Mouse (Mus musculus): ENCODE results near the gene Cdh18. TPM values are rescaled to one million over a fixed set of nuclear protein-coding genes. Genes with fewer than 3 reads are reported as not detected.

The Cdh18 gene
- polyA plus RNA-seq, 1 experiment: not detected

- Histone ChIP-seq H3K36me3 (replicated peaks; ENCODE audit: low read length) (no peaks in the 10 kb centered on the region), H3K27me3 (replicated peaks) (no peaks in the 10 kb centered on the region), H3K4me1 (no peaks in the 10 kb centered on the region), H3K9me3 (no peaks in the 10 kb centered on the region), H3K4me3 (replicated peaks) (no peak overlapping the region)
- no peak for TF ChIP-seq GATA1 (IDR thresholded peaks at IDR 0.05; ENCODE audit: borderline replicate concordance, low read length)
- TF ChIP-seq FLI1 (IDR thresholded peaks at IDR 0.05; ENCODE audit: low read length): no peak
Observed at GRCm38 (mm10) chr15:22898208-22898607, 349.4 kb downstream of the Cdh18 start.

- Histone ChIP-seq H3K4me3 (replicated peaks) (no peak overlapping the region), H3K36me3 (replicated peaks; ENCODE audit: low read length) (no peaks in the 10 kb centered on the region), H3K4me1 (no peaks in the 10 kb centered on the region), H3K27me3 (replicated peaks) (no peaks in the 10 kb centered on the region), H3K9me3 (peaks cover 3% of the 10 kb centered on the region; the same call in 1 of the 2 replicates)
- TF ChIP-seq GATA1 (IDR thresholded peaks at IDR 0.05; ENCODE audit: borderline replicate concordance, low read length) (no peak), FLI1 (IDR thresholded peaks at IDR 0.05; ENCODE audit: low read length) (no peak)
Observed at GRCm38 (mm10) chr15:22914444-22914843, 365.6 kb downstream of the Cdh18 start.

DNA sequence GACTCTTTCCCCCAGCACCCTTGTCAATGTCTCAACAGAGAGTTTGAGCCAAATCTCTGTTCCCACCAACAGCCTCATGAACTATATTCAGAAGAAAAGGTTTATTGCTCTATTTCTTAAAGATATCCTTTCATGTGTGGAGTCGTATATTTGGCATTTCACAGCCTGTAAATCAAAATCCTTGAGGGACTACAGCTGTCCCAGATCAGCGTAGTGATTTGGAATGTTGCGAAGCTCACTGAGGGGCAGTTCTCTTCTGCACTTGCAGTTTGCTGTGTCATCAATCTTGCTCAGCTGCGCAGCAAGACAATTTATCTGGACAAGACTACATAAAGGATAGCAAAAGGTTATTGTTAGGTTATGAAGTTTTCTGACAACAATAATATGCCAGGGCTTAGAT lies 385.5 kb downstream of the Cdh18 start:
- Histone ChIP-seq H3K27me3 (replicated peaks) (no peaks in the 10 kb centered on the region), H3K4me3 (replicated peaks) (no peak overlapping the region), H3K36me3 (replicated peaks; ENCODE audit: low read length) (no peaks in the 10 kb centered on the region), H3K9me3 (no peaks in the 10 kb centered on the region), H3K4me1 (no peaks in the 10 kb centered on the region)
- TF ChIP-seq FLI1 (IDR thresholded peaks at IDR 0.05; ENCODE audit: low read length) (no peak), GATA1 (IDR thresholded peaks at IDR 0.05; ENCODE audit: borderline replicate concordance, low read length) (no peak)

DNA sequence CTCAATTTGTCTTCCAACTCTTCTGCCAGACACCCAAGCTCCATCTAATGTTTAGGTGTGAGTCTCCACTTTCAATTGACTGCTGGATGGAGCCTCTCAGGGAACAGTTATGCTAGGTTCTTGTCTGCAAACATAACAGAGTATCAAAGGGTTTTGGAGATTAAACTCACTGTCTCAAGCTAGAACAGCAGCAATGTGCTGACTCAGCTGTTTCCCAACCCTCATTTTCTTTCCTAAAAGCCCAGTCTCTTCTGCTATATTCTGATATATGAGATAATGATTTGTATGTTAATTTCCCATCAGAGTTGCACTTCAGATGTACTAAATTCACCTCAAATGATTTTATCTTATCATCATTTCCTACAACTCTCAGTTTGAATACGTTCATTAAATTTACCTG lies 398.4 kb downstream of the Cdh18 start:
- no peaks in the 10 kb centered on the region for H3K9me3 ChIP-seq
- no peaks in the 10 kb centered on the region for H3K4me1 ChIP-seq
- H3K4me3 ChIP-seq (replicated peaks): no peak overlapping the region
- no peaks in the 10 kb centered on the region for H3K36me3 ChIP-seq (replicated peaks; ENCODE audit: low read length)
- TF ChIP-seq GATA1 (IDR thresholded peaks at IDR 0.05; ENCODE audit: borderline replicate concordance, low read length) (no peak), FLI1 (IDR thresholded peaks at IDR 0.05; ENCODE audit: low read length) (no peak)
- H3K27me3 ChIP-seq (replicated peaks): no peaks in the 10 kb centered on the region

DNA sequence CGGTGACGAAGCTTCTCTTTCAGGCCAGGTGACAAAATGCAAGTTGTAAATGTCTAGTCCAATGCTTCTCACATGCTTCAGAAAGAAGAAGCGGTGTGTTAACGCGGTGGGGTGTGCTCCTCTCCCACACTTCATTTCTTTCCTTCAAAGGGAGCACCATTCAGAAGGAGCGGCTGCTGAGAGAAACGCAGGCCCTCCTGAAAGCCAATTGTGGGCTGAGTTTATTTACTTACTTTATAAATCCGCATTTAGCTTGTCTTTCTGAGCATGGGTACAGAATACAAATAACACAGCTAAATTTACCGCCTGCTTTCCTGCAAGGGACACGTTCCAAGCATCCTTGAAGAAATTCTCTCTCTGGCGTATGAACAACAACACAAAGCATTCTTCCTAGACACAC lies 420.6 kb downstream of the Cdh18 start:
- Histone ChIP-seq H3K4me3 (replicated peaks) (no peak overlapping the region), H3K36me3 (replicated peaks; ENCODE audit: low read length) (no peaks in the 10 kb centered on the region), H3K9me3 (no peaks in the 10 kb centered on the region), H3K4me1 (no peaks in the 10 kb centered on the region), H3K27me3 (replicated peaks) (no peaks in the 10 kb centered on the region)
- TF ChIP-seq GATA1 (IDR thresholded peaks at IDR 0.05; ENCODE audit: borderline replicate concordance, low read length): no peak
- TF ChIP-seq FLI1 (IDR thresholded peaks at IDR 0.05; ENCODE audit: low read length): no peak

DNA sequence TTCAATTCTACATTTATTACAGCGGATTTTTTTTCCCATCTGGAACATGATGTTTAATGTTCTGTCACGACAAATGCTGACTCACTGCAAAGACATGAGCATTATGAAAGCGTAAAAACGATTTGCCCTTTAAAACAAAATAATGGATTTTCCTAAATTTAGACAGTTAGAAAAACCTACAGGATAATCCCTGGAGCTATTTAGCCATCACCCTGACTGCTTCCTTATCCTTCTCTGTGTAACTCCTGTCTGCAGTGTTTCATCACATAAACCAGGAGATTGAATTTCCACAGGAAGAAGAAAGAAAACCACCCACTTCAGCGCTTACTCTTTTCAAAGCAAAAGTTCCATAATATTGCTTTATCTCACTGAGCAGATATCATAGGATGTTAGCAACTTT lies 431.3 kb downstream of the Cdh18 start:
- no peak for TF ChIP-seq GATA1 (IDR thresholded peaks at IDR 0.05; ENCODE audit: borderline replicate concordance, low read length)
- TF ChIP-seq FLI1 (IDR thresholded peaks at IDR 0.05; ENCODE audit: low read length): no peak
- H3K36me3 ChIP-seq (replicated peaks; ENCODE audit: low read length): no peaks in the 10 kb centered on the region
- H3K9me3 ChIP-seq: no peaks in the 10 kb centered on the region
- no peaks in the 10 kb centered on the region for H3K27me3 ChIP-seq (replicated peaks)
- no peak overlapping the region for H3K4me3 ChIP-seq (replicated peaks)
- H3K4me1 ChIP-seq: no peaks in the 10 kb centered on the region

GRCm38 (mm10) chr15:22984647-22985046 lies 435.8 kb downstream of the Cdh18 start:
- H3K4me3 ChIP-seq (replicated peaks): no peak overlapping the region
- TF ChIP-seq GATA1 (IDR thresholded peaks at IDR 0.05; ENCODE audit: borderline replicate concordance, low read length) (no peak), FLI1 (IDR thresholded peaks at IDR 0.05; ENCODE audit: low read length) (no peak)
- H3K4me1 ChIP-seq: no peaks in the 10 kb centered on the region
- no peaks in the 10 kb centered on the region for H3K27me3 ChIP-seq (replicated peaks)
- no peaks in the 10 kb centered on the region for H3K9me3 ChIP-seq
- H3K36me3 ChIP-seq (replicated peaks; ENCODE audit: low read length): no peaks in the 10 kb centered on the region

DNA sequence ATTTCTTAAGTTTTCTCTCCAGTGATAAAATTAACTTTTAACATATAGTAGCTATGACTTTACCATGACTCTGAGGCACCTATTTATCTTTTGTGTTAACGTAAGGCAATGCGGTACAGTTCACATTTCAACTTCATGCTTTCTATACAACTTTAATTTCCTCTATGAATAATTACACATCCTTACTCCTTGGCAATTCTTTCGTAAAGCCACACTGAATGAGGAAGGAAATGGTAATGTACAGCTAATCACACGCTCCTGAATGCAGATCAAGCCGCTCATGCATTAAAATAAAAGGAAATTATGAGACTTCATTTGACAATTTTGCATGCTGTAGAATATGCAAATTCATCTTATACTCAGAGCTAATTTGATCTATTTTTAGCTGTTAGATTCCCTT lies 467.9 kb downstream of the Cdh18 start:
- TF ChIP-seq GATA1 (IDR thresholded peaks at IDR 0.05; ENCODE audit: borderline replicate concordance, low read length): no peak
- TF ChIP-seq FLI1 (IDR thresholded peaks at IDR 0.05; ENCODE audit: low read length): no peak
- H3K36me3 ChIP-seq (replicated peaks; ENCODE audit: low read length): no peaks in the 10 kb centered on the region
- no peak overlapping the region for H3K4me3 ChIP-seq (replicated peaks)
- no peaks in the 10 kb centered on the region for H3K9me3 ChIP-seq
- no peaks in the 10 kb centered on the region for H3K27me3 ChIP-seq (replicated peaks)
- H3K4me1 ChIP-seq: no peaks in the 10 kb centered on the region

- Histone ChIP-seq H3K9me3 (no peaks in the 10 kb centered on the region), H3K36me3 (replicated peaks; ENCODE audit: low read length) (no peaks in the 10 kb centered on the region), H3K4me1 (no peaks in the 10 kb centered on the region), H3K27me3 (replicated peaks) (no peaks in the 10 kb centered on the region), H3K4me3 (replicated peaks) (no peak overlapping the region)
- TF ChIP-seq FLI1 (IDR thresholded peaks at IDR 0.05; ENCODE audit: low read length) (no peak), GATA1 (IDR thresholded peaks at IDR 0.05; ENCODE audit: borderline replicate concordance, low read length) (no peak)
Observed at GRCm38 (mm10) chr15:23021151-23021550, 472.3 kb downstream of the Cdh18 start.

DNA sequence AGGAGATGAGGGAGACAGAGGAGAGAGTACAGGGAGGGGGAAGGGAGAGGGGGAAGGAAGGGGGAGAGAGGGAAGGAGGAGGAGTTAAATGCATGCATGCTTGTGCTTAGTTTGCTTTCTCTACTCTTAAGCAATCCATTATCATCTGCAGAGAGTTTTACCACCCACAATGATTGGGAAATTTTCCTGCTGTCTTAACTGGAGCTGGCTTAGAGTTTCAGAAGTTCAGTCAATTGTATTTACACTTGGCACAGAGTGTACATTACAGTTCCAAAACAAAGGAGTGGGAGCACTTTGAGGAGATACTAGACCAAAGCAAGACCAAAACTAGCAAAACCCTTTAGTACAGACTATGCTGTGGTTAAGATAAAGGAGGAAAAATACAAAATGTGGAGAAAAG lies 473.8 kb downstream of the Cdh18 start:
- TF ChIP-seq FLI1 (IDR thresholded peaks at IDR 0.05; ENCODE audit: low read length): no peak
- no peak for TF ChIP-seq GATA1 (IDR thresholded peaks at IDR 0.05; ENCODE audit: borderline replicate concordance, low read length)
- Histone ChIP-seq H3K36me3 (replicated peaks; ENCODE audit: low read length) (no peaks in the 10 kb centered on the region), H3K9me3 (no peaks in the 10 kb centered on the region), H3K27me3 (replicated peaks) (no peaks in the 10 kb centered on the region), H3K4me1 (no peaks in the 10 kb centered on the region), H3K4me3 (replicated peaks) (no peak overlapping the region)

All from megakaryocyte, embryonic 14.5 days (primary cell).